Mouse (Mus musculus): ENCODE measurements at regions not wholly inside any gene's neighbourhood (a gene's known extent, or its start where the extent isn't known, plus 50 kb on each side); places are given as distances from the start of the nearest gene placed in this dataset.

GRCm38 (mm10) chr12:109539046-109539445 is 61.1 kb downstream of the Rtl1 start:
- Histone ChIP-seq H3K4me3 (ENCODE audit: control insufficient read depth in 1 of 2, insufficient read depth in 1 of 2, low read depth in 1 of 2, low read length in 2 of 2) (no peak overlapping the region), H3K9me3 (ENCODE audit: control insufficient read depth, low read length) (peaks cover 48% of the 10 kb centered on the region), H3K4me2 (ENCODE audit: low read length) (no peak overlapping the region), H3K4me1 (ENCODE audit: control insufficient read depth in 2 of 2, insufficient read depth in 2 of 2, low read length in 2 of 2) (peaks cover 5 to 13% of the 10 kb centered on the region in 2 experiments; a peak in 3 of 4 replicates), H3K36me3 (ENCODE audit: control insufficient read depth, insufficient read depth, low read length) (no peaks in the 10 kb centered on the region), H3K9ac (ENCODE audit: low read length) (no peak overlapping the region), H3K27ac (replicated peaks in 1 of 2; ENCODE audit: control insufficient read depth in 1 of 2, insufficient read depth in 1 of 2, low read depth in 2 of 2, low read length in 2 of 2) (0 out of 4 replicates have a peak overlapping the region, but pooled peaks of 1 of the 2 experiments have one; percentile 22), H3K27me3 (ENCODE audit: control insufficient read depth, insufficient read depth, low read length) (no peaks in the 10 kb centered on the region)
- no peak for ATAC-seq (ENCODE audit: insufficient number of reproducible peaks, insufficient read depth, low FRiP score, low read depth)
- 80% methylated on average over 8 of the region's 8 CpGs for WGBS

GRCm38 (mm10) chr12:109538641-109539040 is 61.5 kb downstream of the Rtl1 start:
- WGBS = 77% methylated on average over 3 of the region's 3 CpGs
- Histone ChIP-seq H3K9ac (ENCODE audit: low read length) (no peak overlapping the region), H3K4me3 (ENCODE audit: control insufficient read depth in 1 of 2, insufficient read depth in 1 of 2, low read depth in 1 of 2, low read length in 2 of 2) (no peak overlapping the region), H3K4me2 (ENCODE audit: low read length) (no peak overlapping the region), H3K27ac (replicated peaks in 1 of 2; ENCODE audit: control insufficient read depth in 1 of 2, insufficient read depth in 1 of 2, low read depth in 2 of 2, low read length in 2 of 2) (no peak overlapping the region), H3K4me1 (ENCODE audit: control insufficient read depth in 2 of 2, insufficient read depth in 2 of 2, low read length in 2 of 2) (peaks cover 5 to 13% of the 10 kb centered on the region in 2 experiments; a peak in 3 of 4 replicates), H3K27me3 (ENCODE audit: control insufficient read depth, insufficient read depth, low read length) (no peaks in the 10 kb centered on the region), H3K36me3 (ENCODE audit: control insufficient read depth, insufficient read depth, low read length) (no peaks in the 10 kb centered on the region), H3K9me3 (ENCODE audit: control insufficient read depth, low read length) (peaks cover 48% of the 10 kb centered on the region)
- ATAC-seq (ENCODE audit: insufficient number of reproducible peaks, insufficient read depth, low FRiP score, low read depth) = no peak

- Histone ChIP-seq H3K27me3 (ENCODE audit: control insufficient read depth, insufficient read depth, low read length) (no peaks in the 10 kb centered on the region), H3K9ac (ENCODE audit: low read length) (no peak overlapping the region), H3K27ac (replicated peaks in 1 of 2; ENCODE audit: control insufficient read depth in 1 of 2, insufficient read depth in 1 of 2, low read depth in 2 of 2, low read length in 2 of 2) (no peak overlapping the region), H3K4me1 (ENCODE audit: control insufficient read depth in 2 of 2, insufficient read depth in 2 of 2, low read length in 2 of 2) (peaks cover 18 to 20% of the 10 kb centered on the region in 2 experiments), H3K4me2 (ENCODE audit: low read length) (no peak overlapping the region), H3K36me3 (ENCODE audit: control insufficient read depth, insufficient read depth, low read length) (no peaks in the 10 kb centered on the region), H3K4me3 (ENCODE audit: control insufficient read depth in 1 of 2, insufficient read depth in 1 of 2, low read depth in 1 of 2, low read length in 2 of 2) (no peak overlapping the region), H3K9me3 (ENCODE audit: control insufficient read depth, low read length) (peaks cover 34% of the 10 kb centered on the region)
- no peak for ATAC-seq (ENCODE audit: insufficient number of reproducible peaks, insufficient read depth, low FRiP score, low read depth)
- 57% methylated on average over 3 of the region's 3 CpGs for WGBS
Observed at GRCm38 (mm10) chr12:109536536-109536935, 63.6 kb downstream of the Rtl1 start.

GRCm38 (mm10) chr12:109532392-109532791 is 67.7 kb downstream of the Rtl1 start:
- Histone ChIP-seq H3K27me3 (ENCODE audit: control insufficient read depth, insufficient read depth, low read length) (no peaks in the 10 kb centered on the region), H3K4me3 (ENCODE audit: control insufficient read depth in 1 of 2, insufficient read depth in 1 of 2, low read depth in 1 of 2, low read length in 2 of 2) (no peak overlapping the region), H3K9me3 (ENCODE audit: control insufficient read depth, low read length) (peaks cover 19% of the 10 kb centered on the region), H3K4me1 (ENCODE audit: control insufficient read depth in 2 of 2, insufficient read depth in 2 of 2, low read length in 2 of 2) (peaks cover 18 to 23% of the 10 kb centered on the region in 2 experiments), H3K4me2 (ENCODE audit: low read length) (no peak overlapping the region), H3K27ac (replicated peaks in 1 of 2; ENCODE audit: control insufficient read depth in 1 of 2, insufficient read depth in 1 of 2, low read depth in 2 of 2, low read length in 2 of 2) (no peak overlapping the region), H3K36me3 (ENCODE audit: control insufficient read depth, insufficient read depth, low read length) (no peaks in the 10 kb centered on the region), H3K9ac (ENCODE audit: low read length) (no peak overlapping the region)
- WGBS = 50% methylated on average over 8 of the region's 8 CpGs
- ATAC-seq (ENCODE audit: insufficient number of reproducible peaks, insufficient read depth, low FRiP score, low read depth) = no peak

- H3K4me3 ChIP-seq (ENCODE audit: control insufficient read depth in 1 of 2, insufficient read depth in 1 of 2, low read depth in 1 of 2, low read length in 2 of 2) = no peak overlapping the region
- no peak overlapping the region for H3K4me2 ChIP-seq (ENCODE audit: low read length)
- peaks cover 18 to 20% of the 10 kb centered on the region in 2 experiments for H3K4me1 ChIP-seq (ENCODE audit: control insufficient read depth in 2 of 2, insufficient read depth in 2 of 2, low read length in 2 of 2)
- no peaks in the 10 kb centered on the region for H3K27me3 ChIP-seq (ENCODE audit: control insufficient read depth, insufficient read depth, low read length)
- no peaks in the 10 kb centered on the region for H3K36me3 ChIP-seq (ENCODE audit: control insufficient read depth, insufficient read depth, low read length)
- 72% methylated on average over 8 of the region's 8 CpGs for WGBS
- peaks cover 29% of the 10 kb centered on the region for H3K9me3 ChIP-seq (ENCODE audit: control insufficient read depth, low read length)
- H3K9ac ChIP-seq (ENCODE audit: low read length) = no peak overlapping the region
- ATAC-seq (ENCODE audit: insufficient number of reproducible peaks, insufficient read depth, low FRiP score, low read depth) = no peak
- H3K27ac ChIP-seq (replicated peaks in 1 of 2; ENCODE audit: control insufficient read depth in 1 of 2, insufficient read depth in 1 of 2, low read depth in 2 of 2, low read length in 2 of 2) = no peak overlapping the region
Observed at GRCm38 (mm10) chr12:109531347-109532023, 68.6 kb downstream of the Rtl1 start.

GRCm38 (mm10) chr12:109530215-109531050 is 69.7 kb downstream of the Rtl1 start:
- Histone ChIP-seq H3K9ac (ENCODE audit: low read length) (no peak overlapping the region), H3K9me3 (ENCODE audit: control insufficient read depth, low read length) (peaks cover 37% of the 10 kb centered on the region), H3K27me3 (ENCODE audit: control insufficient read depth, insufficient read depth, low read length) (no peaks in the 10 kb centered on the region), H3K4me1 (ENCODE audit: control insufficient read depth in 2 of 2, insufficient read depth in 2 of 2, low read length in 2 of 2) (peaks cover 16 to 20% of the 10 kb centered on the region in 2 experiments), H3K27ac (replicated peaks in 1 of 2; ENCODE audit: control insufficient read depth in 1 of 2, insufficient read depth in 1 of 2, low read depth in 2 of 2, low read length in 2 of 2) (no peak overlapping the region), H3K36me3 (ENCODE audit: control insufficient read depth, insufficient read depth, low read length) (no peaks in the 10 kb centered on the region), H3K4me2 (ENCODE audit: low read length) (no peak overlapping the region), H3K4me3 (ENCODE audit: control insufficient read depth in 1 of 2, insufficient read depth in 1 of 2, low read depth in 1 of 2, low read length in 2 of 2) (no peak overlapping the region)
- no peak for ATAC-seq (ENCODE audit: insufficient number of reproducible peaks, insufficient read depth, low FRiP score, low read depth)
- WGBS = 65% methylated on average over 19 of the region's 19 CpGs

GRCm38 (mm10) chr12:109529501-109529900 is 70.6 kb downstream of the Rtl1 start:
- Histone ChIP-seq H3K4me1 (ENCODE audit: control insufficient read depth in 2 of 2, insufficient read depth in 2 of 2, low read length in 2 of 2) (peaks cover 11 to 12% of the 10 kb centered on the region in 2 experiments), H3K27ac (replicated peaks in 1 of 2; ENCODE audit: control insufficient read depth in 1 of 2, insufficient read depth in 1 of 2, low read depth in 2 of 2, low read length in 2 of 2) (no peak overlapping the region), H3K9me3 (ENCODE audit: control insufficient read depth, low read length) (peaks cover 37% of the 10 kb centered on the region), H3K36me3 (ENCODE audit: control insufficient read depth, insufficient read depth, low read length) (no peaks in the 10 kb centered on the region), H3K4me3 (ENCODE audit: control insufficient read depth in 1 of 2, insufficient read depth in 1 of 2, low read depth in 1 of 2, low read length in 2 of 2) (no peak overlapping the region), H3K4me2 (ENCODE audit: low read length) (no peak overlapping the region), H3K9ac (ENCODE audit: low read length) (no peak overlapping the region), H3K27me3 (ENCODE audit: control insufficient read depth, insufficient read depth, low read length) (no peaks in the 10 kb centered on the region)
- no peak for ATAC-seq (ENCODE audit: insufficient number of reproducible peaks, insufficient read depth, low FRiP score, low read depth)
- WGBS = 75% methylated on average over 6 of the region's 6 CpGs

Measured in heart, embryonic 14.5 days (tissue).